Mouse (Mus musculus) thymus, adult 2 months (tissue): ENCODE results near the gene Ctcf.

Source experiments
- CTCF ChIP-seq: fragments of 200-500 bp; IDR thresholded peaks from 2 replicates; pipeline ENCODE4 v1.5.1; 2012; ENCODE audit warnings: mild to moderate bottlenecking, control low read depth, low read length, moderate library complexity, borderline replicate concordance; ENCODE audit not compliant: control insufficient read depth, poor library complexity, insufficient read depth; ENCODE audit errors: extremely low read depth
- POLR2A ChIP-seq: fragments of 200-500 bp; IDR thresholded peaks from 2 replicates; pipeline ENCODE4 v1.6.1; 2012; ENCODE audit warnings: mild to moderate bottlenecking, low read length, control low read depth, moderate library complexity; ENCODE audit not compliant: control insufficient read depth, poor library complexity, insufficient read depth; ENCODE audit errors: extremely low read depth

GRCm38 (mm10) chr8:105709317-105709716 is 72.9 kb downstream of the Ctcf start:
- TF ChIP-seq CTCF (no peak), POLR2A (no peak)
